Mouse (Mus musculus) ES-Bruce4 (cell line): Measurements from ENCODE around the gene Gak.

Experiments used
- CTCF ChIP-seq: IDR thresholded peaks from one replicate; pipeline ENCODE4 v1.8.1; 2011; ENCODE audit warnings: low read depth, low read length
- EP300 ChIP-seq: IDR thresholded peaks from 2 replicates; pipeline ENCODE4 v1.6.1; 2011; ENCODE audit warnings: low read depth, low read length; ENCODE audit not compliant: insufficient read depth
- POLR2A ChIP-seq: IDR thresholded peaks from one replicate; pipeline ENCODE4 v1.8.1; 2011; ENCODE audit warnings: low read length; ENCODE audit not compliant: insufficient read depth

DNA sequence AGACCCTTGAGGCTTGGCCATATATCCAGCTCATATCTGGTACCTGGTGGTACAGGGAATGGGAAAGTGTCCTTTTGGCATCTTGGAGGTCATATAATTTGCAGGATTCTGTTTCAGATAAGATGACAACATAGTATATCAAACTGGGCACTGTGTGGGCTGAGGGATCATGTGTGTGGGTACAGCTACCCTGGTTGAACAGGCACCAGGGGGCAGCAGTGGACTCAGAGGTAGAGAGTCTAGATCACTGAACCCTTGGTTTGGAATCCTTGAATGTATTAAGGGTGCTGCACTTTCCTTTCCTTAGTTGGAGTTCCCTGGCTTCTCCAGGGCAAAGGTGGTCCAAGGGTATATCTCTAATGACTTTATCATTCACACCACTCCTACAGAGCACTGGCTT lies 41.2 kb upstream of the Gak start:
- TF ChIP-seq POLR2A (no peak), CTCF (peak; percentile 51), EP300 (no peak)
